Mouse (Mus musculus) kidney, adult 2 months (tissue): ENCODE data around the gene Gm10647. TPM values are rescaled to one million over a fixed set of nuclear protein-coding genes. Genes with fewer than 3 reads are reported as not detected.
"Not testable (repeated sequence)": the region's sequence is repeated elsewhere in the genome, so short reads cannot be mapped to it uniquely, and the experiment has no call there.

Experiments
- DNase-seq: peaks from one replicate; pipeline ENCODE4 v3.0.0; 2021
- H3K27ac ChIP-seq: fragments of 200-500 bp; 2 replicates; pipeline ENCODE4 v1.5.1; 2012; ENCODE audit warnings: low read depth, low read length, control low read depth, inconsistent platforms; ENCODE audit not compliant: insufficient read depth
- H3K27me3 ChIP-seq: fragments of 200-500 bp; replicated peaks from 2 replicates; pipeline ENCODE4 v1.6.1; 2012; ENCODE audit warnings: mild to moderate bottlenecking, moderate library complexity, low read length, inconsistent platforms; ENCODE audit not compliant: control insufficient read depth, insufficient read depth
- H3K36me3 ChIP-seq: fragments of 200-500 bp; 2 replicates; pipeline ENCODE4 v1.6.1; 2012; ENCODE audit warnings: mild to moderate bottlenecking, moderate library complexity, low read length, inconsistent platforms; ENCODE audit not compliant: control insufficient read depth, insufficient read depth
- H3K4me1 ChIP-seq: fragments of 200-500 bp; 2 replicates; pipeline ENCODE4 v1.6.1; 2011; ENCODE audit warnings: low read length; ENCODE audit not compliant: control insufficient read depth, insufficient read depth
- H3K4me3 ChIP-seq: fragments of 200-500 bp; 2 replicates; pipeline ENCODE4 v1.5.1; 2011; ENCODE audit warnings: mild to moderate bottlenecking, low read depth, low read length, control low read depth; ENCODE audit not compliant: insufficient read depth
- CTCF ChIP-seq: fragments of 200-500 bp; conservative IDR thresholded peaks from 2 replicates; pipeline ENCODE4 v1.5.1; 2011; ENCODE audit warnings: low read depth, mild to moderate bottlenecking, control low read depth, low read length, moderate library complexity, mixed read lengths; ENCODE audit not compliant: insufficient read depth, insufficient read length
- POLR2A ChIP-seq: fragments of 200-500 bp; IDR thresholded peaks from one replicate; pipeline ENCODE4 v1.6.1; 2011; ENCODE audit warnings: low read depth, low read length, control low read depth
- WGBS: fragments of 180-500 bp; shearing (Covaris S2); methylation state at CpG from one replicate; pipeline ENCODE4 v1.1.7; 2018; 5-methylcytosine and 5-hydroxymethylcytosine counted together
- polyA plus RNA-seq: library from polyadenylated mRNA; depleted of rRNA; stranded (reverse); fragments of >200 nt; gene quantifications from 2 replicates; pipeline ENCODE4 v1.2.3, GENCODE M21; 2012

The Gm10647 gene
- polyA plus RNA-seq, 1 experiment = 0.16 TPM

- no peak overlapping the region for H3K4me3 ChIP-seq
- no peaks in the 10 kb centered on the region for H3K36me3 ChIP-seq
- H3K27me3 ChIP-seq = no peaks in the 10 kb centered on the region
- WGBS = 5% methylated on average over 2 of the region's 2 CpGs
- H3K4me1 ChIP-seq = no peaks in the 10 kb centered on the region
- DNase-seq = peak; percentile 72
- no peak overlapping the region for H3K27ac ChIP-seq
- no peak for TF ChIP-seq POLR2A
- TF ChIP-seq CTCF = 0 out of 2 replicates have a peak, but pooled peaks have one; percentile 13
Observed at GRCm38 (mm10) chr9:66787821-66788220, 9.0 kb upstream of the Gm10647 start.

GRCm38 (mm10) chr9:66794629-66795463 is 2.0 kb upstream of the Gm10647 start:
- 2% methylated on average over 43 of the region's 43 CpGs for WGBS
- Histone ChIP-seq H3K27me3 (no peaks in the 10 kb centered on the region), H3K36me3 (no peaks in the 10 kb centered on the region), H3K4me3 (peak overlapping the region; percentile 80), H3K27ac (peak overlapping the region; percentile 62), H3K4me1 (peaks cover 2% of the 10 kb centered on the region; the same call in 1 of the 2 replicates)
- no peak for TF ChIP-seq POLR2A
- TF ChIP-seq CTCF = no peak
- peak; percentile 24 for DNase-seq

DNA sequence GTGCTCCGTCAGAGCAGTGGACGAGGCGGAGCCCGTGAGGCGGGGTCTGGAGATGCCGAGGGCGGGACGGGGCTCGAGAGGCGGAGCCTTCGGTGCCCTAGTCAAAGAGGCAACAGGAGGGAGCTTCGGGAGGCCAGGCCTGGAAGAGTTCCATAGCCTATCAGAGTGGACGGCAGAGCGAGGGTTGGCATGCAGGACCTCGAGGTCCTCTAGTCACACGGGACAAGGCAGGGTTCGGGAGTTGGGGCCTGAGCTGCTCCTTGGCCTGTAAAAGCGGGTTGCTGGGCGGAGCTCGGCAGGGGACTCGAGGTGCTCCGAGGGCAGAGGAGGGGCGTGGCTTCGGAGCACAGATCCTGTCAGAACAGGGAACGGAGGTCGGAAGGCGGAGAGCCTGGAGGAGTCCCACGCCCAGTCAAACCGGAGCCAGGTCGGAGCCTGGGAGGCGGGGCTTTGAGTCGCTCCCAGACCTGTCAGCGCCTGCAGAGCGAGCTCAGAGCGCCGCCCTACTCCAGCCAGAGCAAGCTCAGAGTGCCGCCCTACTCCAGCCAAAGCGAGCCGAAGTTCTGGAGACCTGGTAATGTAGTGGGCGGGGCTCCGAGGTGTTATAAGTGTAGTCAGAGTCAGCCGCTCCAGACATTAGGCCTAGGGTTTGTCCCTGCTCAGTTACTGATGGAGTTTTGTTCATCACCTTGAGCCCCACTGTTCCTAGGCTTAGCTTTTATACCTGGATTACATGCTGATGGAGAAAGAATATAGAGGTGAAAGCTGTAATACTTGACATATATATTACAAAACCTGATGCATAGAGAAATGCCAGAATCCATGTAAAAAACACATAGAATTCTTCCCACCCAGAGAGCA is 1.1 kb upstream of the Gm10647 start, which contains the start of gene Aph1b:
TSS of gene Aph1b (minus strand) at position 27 of the 861 bp plus-strand sequence.
- 0 out of 2 replicates have a peak, but pooled peaks have one; percentile 5 for TF ChIP-seq CTCF
- TF ChIP-seq POLR2A = peak; percentile 51
- peaks cover 2% of the 10 kb centered on the region; the same call in 1 of the 2 replicates for H3K4me1 ChIP-seq
- peak; percentile 99 for DNase-seq
- no peaks in the 10 kb centered on the region for H3K36me3 ChIP-seq
- peak within 1 kb of the TSS; percentile 87 for H3K27ac ChIP-seq
- under 1% methylated on average over 42 of the region's 42 CpGs for WGBS
- no peaks in the 10 kb centered on the region for H3K27me3 ChIP-seq
- H3K4me3 ChIP-seq = peak within 1 kb of the TSS; percentile 80

- Histone ChIP-seq H3K4me1 (no peaks in the 10 kb centered on the region), H3K27ac (no peak overlapping the region), H3K27me3 (no peaks in the 10 kb centered on the region; the same call in 1 of the 2 replicates), H3K36me3 (no peaks in the 10 kb centered on the region), H3K4me3 (no peak overlapping the region)
- TF ChIP-seq CTCF (no peak), POLR2A (no peak)
- no peak for DNase-seq
- WGBS = 62% methylated on average over 12 of the region's 12 CpGs
Observed at GRCm38 (mm10) chr9:66801947-66802346, 5.1 kb downstream of the Gm10647 start.

GRCm38 (mm10) chr9:66805951-66806350 is 9.1 kb downstream of the Gm10647 start:
- not testable (repeated sequence) for H3K4me3 ChIP-seq

DNA sequence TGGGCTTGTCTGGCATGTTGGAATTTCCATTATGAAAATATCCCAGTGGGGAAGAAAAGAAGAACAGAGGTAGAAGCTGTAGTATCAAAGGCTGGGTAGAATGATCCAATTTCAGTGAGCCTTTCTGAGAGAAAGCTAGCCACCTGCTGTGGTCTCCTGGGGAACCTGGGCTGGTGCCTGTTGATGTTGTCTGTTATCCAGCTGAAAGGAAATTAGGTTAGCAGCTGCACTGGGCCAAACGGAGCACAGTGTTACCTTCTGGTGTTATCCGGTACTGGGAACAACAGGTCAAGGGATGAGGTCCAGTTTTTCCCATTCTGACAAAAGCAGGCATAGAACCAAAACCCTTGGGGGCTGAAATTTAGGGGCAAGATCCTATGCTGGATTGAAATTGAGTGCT is 16.6 kb downstream of the Gm10647 start:
- H3K27me3 ChIP-seq = no peaks in the 10 kb centered on the region
- H3K4me1 ChIP-seq = no peaks in the 10 kb centered on the region
- no peak for DNase-seq
- H3K4me3 ChIP-seq = no peak overlapping the region
- no peaks in the 10 kb centered on the region for H3K36me3 ChIP-seq
- 62% methylated on average over 2 of the region's 2 CpGs for WGBS
- TF ChIP-seq CTCF = no peak
- TF ChIP-seq POLR2A = no peak
- H3K27ac ChIP-seq = no peak overlapping the region

More at GRCm38 (mm10) chr9:66805951-66806350, 9.1 kb downstream of the Gm10647 start:
- DNase-seq, H3K36me3 ChIP-seq, H3K27ac ChIP-seq, H3K4me1 ChIP-seq, H3K27me3 ChIP-seq: not testable (repeated sequence)
- 35% methylated on average over 33 of the region's 37 CpGs for WGBS

- 78% methylated on average over 5 of the region's 5 CpGs for WGBS
- Histone ChIP-seq H3K27ac (no peak overlapping the region), H3K27me3 (no peaks in the 10 kb centered on the region), H3K4me1 (no peaks in the 10 kb centered on the region), H3K36me3 (peaks cover 3% of the 10 kb centered on the region), H3K4me3 (no peak overlapping the region)
- DNase-seq = no peak
- no peak for TF ChIP-seq POLR2A
- TF ChIP-seq CTCF = no peak
Observed at GRCm38 (mm10) chr9:66820996-66821395, 24.2 kb downstream of the Gm10647 start.

DNA sequence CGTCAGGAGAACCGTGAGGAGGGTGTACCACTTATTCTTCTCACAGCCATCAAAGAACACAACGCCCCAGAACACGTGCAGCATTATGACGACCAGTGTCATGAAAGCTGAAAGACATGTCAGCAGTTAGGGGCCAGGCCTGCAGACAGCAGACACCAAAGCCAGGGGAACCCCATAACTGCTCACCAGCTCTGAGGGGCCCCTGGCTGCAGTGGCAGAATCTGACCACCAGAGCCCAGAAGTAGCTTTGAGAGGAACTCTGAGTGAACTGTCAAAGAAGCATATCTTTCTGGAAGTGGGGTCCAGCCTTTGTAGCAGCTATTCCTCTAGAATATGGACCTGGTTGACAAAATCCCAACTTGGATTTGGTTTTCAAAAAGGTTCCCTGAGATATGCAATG is 25.4 kb downstream of the Gm10647 start:
- not testable (repeated sequence) for H3K36me3 ChIP-seq, DNase-seq, H3K4me1 ChIP-seq, H3K27ac ChIP-seq, H3K4me3 ChIP-seq, H3K27me3 ChIP-seq
- WGBS = 100% methylated on average over 2 of the region's 5 CpGs
